Mouse (Mus musculus) naive thymus-derived CD4-positive, alpha-beta T cell, adult 2 months (primary cell): ENCODE measurements at regions not wholly inside any gene's neighbourhood (a gene's known extent, or its start where the extent isn't known, plus 50 kb on each side); places are given as distances from the start of the nearest gene placed in this dataset.

ENCODE experiments used
- DNase-seq: peaks from one replicate; pipeline ENCODE4 v3.0.0-alpha.2; 2011; ENCODE audit warnings: low read depth

GRCm38 (mm10) chr7:136674159-136674558 lies 220.3 kb upstream of the Mgmt start:
- DNase-seq = no peak

DNA sequence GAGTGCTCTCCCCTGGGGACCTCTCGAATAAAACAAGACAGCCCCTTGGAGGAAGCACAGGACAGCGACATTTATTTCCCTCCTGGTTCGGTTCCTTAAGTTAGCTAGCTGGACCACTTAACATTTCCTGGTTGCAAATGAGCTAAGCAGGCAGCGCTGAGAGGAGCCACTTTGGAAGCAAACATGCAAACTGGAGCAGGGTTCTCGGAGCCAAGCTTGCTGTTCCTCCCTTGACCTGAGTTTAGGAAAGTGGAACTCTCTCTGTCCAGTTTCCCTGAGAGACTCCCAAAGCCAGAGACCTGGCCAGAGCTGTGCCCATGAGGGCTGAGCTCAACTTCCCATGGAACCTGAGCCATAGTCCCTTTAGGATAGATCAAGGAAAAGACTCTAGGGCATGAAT lies 219.4 kb upstream of the Mgmt start:
- DNase-seq = no peak

DNA sequence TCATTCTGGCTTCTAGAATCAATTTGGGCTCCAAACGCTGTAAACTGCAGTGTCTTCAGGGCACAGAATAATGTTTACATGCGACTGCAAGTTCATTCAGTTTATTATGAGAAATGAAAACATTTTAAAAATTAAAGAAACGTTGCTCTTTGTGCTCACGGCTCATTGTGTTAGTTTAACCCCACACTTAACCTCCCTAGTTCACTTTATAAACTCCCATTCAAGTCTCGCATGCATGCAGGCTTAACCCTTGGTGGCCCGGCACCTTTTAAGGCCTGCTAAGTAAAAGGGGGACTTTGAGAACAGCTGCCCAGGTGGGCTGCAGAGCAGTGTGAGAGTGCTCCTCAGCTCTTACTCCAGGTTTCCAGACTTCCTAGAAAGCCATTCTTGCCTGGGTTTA lies 218.3 kb upstream of the Mgmt start:
- DNase-seq = no peak

DNA sequence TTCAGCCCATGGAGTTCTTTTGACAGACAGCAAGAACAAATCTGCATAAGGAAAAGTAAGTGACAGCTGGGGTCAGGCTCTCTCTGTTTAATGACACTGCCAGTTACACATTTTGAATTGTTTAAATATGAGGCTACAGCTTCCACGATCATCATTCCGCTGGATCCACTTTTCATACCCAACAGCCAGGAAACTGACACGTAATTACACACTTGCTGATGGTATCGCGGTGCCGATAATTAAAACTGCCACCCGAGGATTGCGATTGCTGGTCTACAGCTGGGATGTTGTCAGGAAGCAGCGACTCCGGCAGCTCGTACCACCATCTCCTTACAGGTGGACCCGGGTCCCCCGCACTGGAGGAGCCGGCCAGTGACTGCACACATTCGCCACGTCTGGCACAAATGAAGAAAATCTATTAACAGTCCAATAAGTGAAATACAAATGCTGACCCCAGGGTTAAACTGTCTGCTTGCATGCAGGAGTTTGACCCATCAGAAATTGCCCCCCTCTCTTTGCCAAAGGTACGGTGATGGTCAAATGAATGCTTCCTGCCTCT lies 217.3 kb upstream of the Mgmt start:
- DNase-seq = no peak

DNA sequence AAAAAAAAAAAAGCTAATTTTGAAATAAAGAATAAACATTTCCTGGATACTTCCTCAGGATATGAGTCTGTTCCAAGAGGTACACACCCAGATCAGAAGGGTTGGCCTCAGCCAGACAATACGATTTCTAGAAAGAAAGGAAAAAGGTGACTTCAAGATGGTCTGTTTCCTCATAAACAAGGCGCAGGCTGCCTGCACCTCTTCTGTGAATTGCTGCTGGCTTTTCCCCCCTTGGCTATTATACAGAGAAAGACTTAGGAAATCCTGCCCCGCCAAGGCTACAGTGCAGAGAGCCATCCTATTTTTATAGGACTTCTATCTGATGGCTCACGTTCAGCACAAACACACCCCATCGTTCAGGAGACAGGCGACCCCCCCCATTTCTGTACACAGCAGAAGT lies 204.8 kb upstream of the Mgmt start:
- DNase-seq = no peak

- no peak for DNase-seq
Measured at GRCm38 (mm10) chr7:136706246-136706645, 188.2 kb upstream of the Mgmt start.

GRCm38 (mm10) chr7:136707200-136708003 lies 187.0 kb upstream of the Mgmt start:
- DNase-seq = no peak

DNA sequence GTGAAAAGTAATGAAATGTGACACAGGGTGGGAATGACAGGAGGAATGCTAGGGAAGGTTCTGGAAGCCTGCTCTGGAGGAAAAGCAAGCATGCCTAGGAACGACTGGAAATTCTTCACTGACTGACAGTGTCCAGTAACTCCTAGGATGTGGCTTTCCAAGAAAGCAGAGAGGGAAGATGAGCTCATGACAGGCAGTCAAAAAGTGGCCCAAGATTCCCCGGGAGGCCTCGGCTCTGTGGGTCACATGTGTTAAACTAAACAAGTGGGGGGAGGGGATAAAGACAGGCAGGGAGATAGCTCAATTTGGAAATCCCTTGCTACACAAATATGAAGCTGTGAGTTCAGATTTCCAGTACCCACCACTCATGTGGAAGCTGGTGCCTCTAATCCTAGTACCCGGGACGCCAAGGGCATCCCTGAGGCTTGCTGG lies 186.4 kb upstream of the Mgmt start:
- no peak for DNase-seq

DNA sequence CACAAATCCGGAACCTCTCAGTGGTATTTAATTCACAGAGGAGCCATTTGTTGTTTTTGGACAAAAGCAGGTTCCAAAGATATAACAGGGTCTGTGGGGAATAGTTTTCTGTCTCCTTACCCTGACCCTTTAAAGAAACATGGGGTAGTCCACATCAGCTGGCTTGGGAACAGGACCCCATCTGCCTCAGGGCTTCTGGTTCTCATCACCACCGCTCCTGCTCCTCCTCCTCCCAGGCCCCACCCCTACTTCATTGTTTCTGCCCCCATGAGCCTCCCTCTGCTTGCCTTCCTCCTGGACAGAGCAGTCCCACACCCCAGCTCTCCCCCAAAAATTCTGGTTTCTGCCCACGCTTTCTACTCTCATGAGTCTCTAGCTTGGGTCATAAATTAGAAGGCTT lies 183.8 kb upstream of the Mgmt start:
- DNase-seq = no peak

GRCm38 (mm10) chr7:136712962-136713640 lies 181.3 kb upstream of the Mgmt start:
- no peak for DNase-seq

GRCm38 (mm10) chr7:136727628-136728402 lies 166.6 kb upstream of the Mgmt start:
- DNase-seq = no peak

- no peak for DNase-seq
Measured at GRCm38 (mm10) chr7:136742171-136742570, 152.2 kb upstream of the Mgmt start.

- no peak for DNase-seq
Measured at GRCm38 (mm10) chr7:136745412-136745811, 149.0 kb upstream of the Mgmt start.

DNA sequence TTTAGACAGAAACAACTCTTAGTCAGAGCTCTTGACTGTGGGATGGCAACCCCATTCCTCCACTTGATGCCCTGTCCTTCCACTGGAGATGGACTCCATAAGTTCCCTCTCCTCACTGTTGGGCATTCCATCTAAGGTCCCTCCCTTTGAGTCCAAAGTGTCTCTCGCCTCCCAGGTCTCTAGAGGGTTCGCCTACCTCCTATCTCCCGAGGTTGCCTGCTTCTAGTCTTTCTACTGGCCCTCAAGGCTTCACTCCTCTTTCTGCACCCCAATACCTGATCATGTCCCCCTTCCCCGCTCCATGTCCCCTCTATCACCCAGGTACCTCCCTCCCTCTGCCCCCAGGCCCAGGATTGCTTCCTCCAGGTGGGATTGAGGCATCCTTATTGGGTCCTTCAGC lies 142.9 kb upstream of the Mgmt start:
- DNase-seq = no peak

- DNase-seq = no peak
Measured at GRCm38 (mm10) chr7:136754821-136755220, 139.6 kb upstream of the Mgmt start.

DNA sequence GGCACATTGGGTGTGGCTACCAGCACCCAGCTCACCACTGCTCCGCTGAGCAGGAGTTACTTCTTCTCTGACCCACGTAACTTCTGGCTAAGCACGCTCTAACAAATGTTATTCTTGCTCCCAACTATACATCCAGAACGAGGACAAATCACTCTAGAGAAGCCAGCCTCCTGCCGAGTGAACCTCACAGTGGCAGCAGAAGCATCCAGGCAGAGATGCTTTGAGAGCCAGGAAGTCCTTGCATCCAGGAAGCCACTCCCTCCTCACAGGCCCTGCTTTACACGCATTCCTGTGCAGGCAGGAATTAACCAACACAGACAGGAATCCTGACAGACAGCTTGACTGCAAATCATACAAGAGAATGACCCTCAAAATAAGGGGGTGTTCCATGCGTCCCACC lies 129.4 kb upstream of the Mgmt start:
- DNase-seq = no peak

GRCm38 (mm10) chr7:136767231-136767630 lies 127.2 kb upstream of the Mgmt start:
- no peak for DNase-seq

DNA sequence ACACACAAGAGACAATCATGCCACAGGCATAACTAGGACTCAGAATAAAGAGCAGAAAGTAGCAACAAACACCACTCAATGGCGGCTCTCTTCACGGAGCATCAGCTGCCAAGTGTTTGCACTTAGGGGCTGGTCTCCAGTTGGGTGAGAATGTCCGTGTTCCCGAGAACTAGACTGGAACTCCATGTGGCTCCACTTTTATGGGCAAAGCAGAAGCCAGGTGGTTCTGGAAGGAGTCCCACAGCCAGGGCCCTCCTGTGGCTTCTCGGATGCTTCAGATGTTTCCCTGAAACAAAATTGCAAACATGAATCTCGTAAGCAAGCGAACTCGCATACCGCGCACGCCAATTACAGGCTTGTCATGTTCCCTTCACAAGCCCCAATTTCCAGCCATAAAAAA lies 113.7 kb upstream of the Mgmt start:
- no peak for DNase-seq

DNA sequence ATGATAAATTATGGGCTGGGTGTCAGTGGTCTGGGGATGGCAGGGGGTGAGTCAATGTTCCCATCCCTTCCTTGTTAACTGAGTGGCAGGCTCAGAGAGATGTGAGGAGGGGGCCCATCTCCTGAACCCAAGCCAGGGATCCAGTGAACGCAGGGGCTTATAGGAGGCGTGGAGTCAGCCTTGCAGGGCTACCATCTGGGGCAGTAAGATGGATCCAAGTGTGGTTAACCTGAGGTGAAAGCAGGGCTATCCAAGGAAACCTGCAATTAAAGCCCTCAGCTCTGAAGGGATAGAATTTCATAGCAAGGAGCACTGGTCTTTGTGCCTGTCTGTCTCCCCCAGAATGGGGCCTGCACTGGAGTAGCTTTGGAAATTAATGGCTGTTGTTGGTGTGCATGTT lies 103.3 kb upstream of the Mgmt start:
- no peak for DNase-seq

- DNase-seq = no peak
Measured at GRCm38 (mm10) chr7:136792131-136792530, 102.3 kb upstream of the Mgmt start.

GRCm38 (mm10) chr7:136796415-136796814 lies 98.0 kb upstream of the Mgmt start:
- no peak for DNase-seq

DNA sequence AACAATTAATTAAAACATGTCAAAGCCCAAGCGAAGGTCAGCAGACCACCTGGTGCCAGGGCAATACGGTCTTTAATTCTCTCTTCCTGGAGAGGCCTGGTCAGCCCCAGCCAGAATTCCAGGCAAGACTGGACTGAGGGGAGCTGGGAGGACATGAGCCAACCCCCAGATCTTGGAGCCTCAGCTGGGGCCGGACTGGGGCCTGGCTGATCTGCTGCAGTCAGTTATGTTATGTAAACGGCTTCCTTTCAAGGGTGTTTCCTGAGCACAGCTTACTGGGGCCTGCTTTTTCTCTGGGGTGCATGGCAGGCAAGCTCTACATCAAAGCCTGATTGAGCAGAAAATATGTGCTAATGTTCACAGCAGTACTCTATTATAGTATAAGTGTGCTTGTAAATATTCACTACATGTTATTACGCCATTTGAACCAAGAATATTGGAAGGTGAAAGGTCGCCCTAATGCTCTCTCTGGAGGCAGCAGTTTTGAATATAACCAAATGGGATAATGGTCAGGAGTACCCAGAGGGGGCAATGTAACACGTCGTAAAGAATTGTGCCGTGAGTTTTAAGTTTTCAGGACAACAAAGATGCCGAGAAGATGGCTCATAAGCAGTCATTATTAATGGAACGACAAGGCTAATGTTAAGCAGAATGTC lies 96.5 kb upstream of the Mgmt start:
- no peak for DNase-seq
